Mouse (Mus musculus) embryo, embryonic 11.5 days (tissue): Measurements from ENCODE around the gene Dcaf5.

ENCODE experiments used
- DNase-seq: peaks from one replicate; pipeline ENCODE4 v3.0.0-alpha.2; 2012; ENCODE audit warnings: low read depth, low spot score

Dcaf5 gene

DNA sequence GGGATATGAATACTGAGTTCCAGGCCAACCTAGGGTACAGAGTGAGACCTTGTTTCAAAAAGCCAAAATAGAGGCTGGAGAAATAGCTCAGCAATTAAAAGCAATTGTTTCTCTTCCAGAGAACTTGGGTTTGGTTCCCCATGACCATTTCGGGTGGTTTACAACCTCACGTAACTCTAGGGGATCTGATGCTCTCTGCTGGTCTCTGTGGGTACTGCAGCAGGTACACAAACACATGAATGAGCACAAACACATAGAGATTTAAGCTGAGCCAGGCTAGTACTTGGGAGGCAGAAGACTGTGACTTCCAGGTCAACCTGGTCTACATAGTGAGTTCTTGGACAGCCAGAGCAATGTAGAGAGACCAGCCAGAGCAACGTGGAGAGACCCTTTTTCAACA lies 28.6 kb downstream of the Dcaf5 start:
- DNase-seq: peak; percentile 27

DNA sequence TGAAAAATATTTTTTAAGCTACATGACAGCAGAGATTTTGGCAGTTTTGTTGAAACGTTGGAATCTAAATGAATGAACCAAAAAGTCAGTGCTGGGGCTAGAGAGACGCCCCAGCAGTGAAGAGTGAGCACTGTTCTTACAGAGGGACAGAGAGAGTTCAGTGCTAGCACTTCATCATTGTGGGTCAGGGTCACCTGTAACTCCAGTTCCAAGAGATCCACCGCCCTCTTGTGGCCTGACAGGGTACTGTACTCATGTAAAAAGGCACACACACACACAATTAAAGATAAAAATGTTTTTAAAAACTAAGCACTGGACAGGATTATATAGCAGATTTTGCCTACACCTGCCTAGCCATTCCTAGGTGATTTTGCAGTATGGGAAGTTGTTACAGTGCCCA lies 29.8 kb downstream of the Dcaf5 start:
- peak; percentile 14 for DNase-seq

DNA sequence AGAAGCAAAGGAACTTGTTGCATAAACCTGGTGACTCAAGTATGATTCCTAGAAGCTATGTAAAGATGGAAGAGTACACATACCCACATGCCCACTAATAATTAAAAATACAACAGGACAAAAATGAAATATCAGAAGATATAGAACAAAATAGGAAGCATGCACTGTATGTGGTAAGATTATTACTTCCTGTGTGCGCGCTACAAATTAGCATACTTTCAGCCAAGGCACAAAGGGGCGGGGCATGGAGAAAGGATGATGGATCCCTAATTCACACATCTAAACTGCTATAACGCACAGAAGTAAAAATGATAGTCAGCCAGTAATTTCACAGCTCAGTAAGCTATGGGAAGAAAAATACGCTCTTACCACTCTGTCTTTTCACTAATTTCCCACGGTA lies 32.3 kb downstream of the Dcaf5 start:
- DNase-seq: no peak

DNA sequence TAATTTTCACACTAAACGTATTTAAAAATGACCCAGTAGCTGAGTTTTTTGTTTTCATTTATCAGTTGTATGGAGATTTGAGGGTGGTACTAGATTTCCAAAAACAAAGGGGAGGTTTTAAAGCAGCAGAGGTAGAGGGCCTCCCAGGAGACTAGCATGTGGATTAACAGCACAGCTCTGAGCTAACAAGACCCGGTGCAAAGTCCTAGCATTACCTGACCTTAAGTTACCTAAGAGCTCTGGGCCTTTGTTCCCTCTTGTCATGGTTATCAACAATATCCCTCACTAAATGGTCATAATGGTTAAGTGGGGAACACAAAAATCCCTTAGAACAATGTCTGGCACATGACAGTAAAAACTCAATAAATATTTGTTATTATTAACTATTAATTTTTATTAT lies 37.3 kb downstream of the Dcaf5 start:
- DNase-seq: no peak

DNA sequence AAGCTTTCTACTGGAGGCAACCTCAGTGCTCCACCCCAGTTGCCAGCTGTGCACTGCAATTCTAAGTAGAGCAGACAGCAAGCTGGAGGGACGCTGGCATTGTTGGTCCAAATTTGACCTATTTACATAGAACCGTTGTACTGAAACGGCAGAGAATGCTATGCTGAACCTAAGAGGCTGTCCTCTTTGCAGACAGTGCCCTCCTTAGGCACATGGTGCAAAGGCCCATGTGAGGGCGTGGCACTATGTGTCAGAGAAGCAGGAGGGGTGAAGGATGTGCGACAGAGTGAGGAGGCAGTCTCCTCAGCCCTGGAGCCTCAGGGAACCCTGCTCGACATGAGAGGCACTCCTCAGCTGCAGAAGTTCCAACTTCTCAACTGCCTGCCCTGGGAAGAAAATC lies 40.0 kb downstream of the Dcaf5 start:
- no peak for DNase-seq

DNA sequence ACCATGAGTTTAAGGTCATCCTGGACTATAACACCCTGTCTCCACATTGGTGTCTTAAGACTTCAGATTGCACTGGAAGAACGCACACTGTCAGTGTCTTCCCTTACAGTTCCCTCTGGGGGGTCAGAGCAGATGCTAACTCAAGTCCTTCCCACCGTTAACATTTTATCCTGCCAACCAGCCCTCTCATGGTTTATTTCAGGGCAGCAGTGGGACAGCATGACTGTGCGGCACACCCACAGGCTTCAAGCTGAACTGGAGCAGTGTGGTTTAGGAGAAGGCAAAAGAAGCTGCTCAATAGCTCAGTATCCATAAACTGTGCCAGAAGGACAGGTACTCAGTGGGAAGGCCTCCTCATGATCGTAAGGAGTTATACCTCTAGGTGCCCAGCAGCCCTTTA lies 41.1 kb downstream of the Dcaf5 start:
- DNase-seq: no peak

DNA sequence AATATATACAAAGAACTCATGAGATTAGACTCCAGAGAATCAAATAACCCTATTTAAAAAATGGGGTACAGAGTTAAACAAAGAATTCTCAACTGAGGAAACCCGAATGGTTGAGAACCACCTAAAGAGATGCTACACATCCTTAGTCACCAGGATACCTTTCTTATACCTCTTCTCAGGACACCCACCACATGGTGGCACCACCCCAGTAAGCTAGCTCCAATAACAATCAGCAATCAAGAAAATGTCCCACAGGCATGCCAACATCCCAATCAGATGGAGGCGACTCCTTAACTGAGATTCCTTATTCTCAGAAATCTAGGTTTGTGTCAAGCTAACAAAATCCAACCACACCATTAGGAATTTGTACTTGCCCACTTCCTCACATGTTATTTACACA lies 42.4 kb downstream of the Dcaf5 start:
- no peak for DNase-seq

DNA sequence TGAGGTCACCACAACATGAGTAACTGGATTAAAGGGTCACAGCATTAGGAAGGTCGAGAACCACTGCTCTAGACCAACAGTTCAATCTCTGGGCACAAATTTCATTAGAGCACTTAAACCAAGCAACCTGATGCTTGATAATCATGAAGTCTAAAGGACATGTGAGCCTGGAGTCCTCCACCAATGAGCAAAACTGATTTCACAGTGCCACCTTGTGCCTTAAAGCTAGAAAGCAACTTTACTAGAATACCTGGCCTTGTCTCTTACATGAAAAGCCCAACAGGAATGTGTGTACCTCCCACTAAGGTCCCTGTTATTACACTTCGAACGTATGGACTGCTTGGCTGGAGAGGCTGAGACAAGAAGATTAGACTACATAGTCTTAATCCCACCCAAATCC lies 47.0 kb downstream of the Dcaf5 start:
- no peak for DNase-seq

DNA sequence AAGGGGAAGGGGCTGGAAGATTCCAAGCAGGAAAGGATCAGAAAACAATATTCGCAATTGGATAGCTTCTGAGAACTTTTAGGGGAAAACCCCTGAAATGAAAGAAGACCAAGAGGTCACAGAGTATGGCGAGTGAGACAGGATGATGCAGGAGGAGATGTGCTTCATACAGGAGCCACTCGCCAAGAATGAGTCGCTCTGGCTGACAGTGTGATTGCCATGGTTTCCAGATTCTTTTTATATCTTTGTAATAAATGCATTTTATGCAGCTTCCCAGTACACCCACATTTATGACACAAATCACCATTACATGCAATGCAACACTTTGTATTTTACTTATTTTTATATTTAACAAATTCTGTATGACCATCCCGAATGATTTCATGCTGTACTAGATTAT lies 49.1 kb downstream of the Dcaf5 start:
- no peak for DNase-seq

DNA sequence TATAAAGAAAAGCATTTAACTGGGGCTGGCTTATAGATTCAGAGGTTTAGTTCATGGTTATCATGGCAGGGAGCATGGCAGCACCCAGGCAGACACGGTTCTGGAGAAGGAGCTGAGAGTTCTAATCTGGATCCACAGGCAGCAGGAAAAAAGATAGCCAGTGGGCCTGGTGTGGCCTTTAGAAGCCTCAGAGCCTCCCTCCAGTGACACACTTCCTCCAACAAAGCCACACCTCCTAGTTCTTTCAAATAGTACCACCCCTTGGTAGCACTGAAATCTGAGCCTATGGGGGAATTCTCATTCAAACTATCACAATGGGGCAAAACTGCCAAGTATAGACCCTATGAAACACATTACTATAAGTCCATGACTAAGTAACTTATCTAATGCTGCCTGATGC lies 51.0 kb downstream of the Dcaf5 start:
- no peak for DNase-seq

DNA sequence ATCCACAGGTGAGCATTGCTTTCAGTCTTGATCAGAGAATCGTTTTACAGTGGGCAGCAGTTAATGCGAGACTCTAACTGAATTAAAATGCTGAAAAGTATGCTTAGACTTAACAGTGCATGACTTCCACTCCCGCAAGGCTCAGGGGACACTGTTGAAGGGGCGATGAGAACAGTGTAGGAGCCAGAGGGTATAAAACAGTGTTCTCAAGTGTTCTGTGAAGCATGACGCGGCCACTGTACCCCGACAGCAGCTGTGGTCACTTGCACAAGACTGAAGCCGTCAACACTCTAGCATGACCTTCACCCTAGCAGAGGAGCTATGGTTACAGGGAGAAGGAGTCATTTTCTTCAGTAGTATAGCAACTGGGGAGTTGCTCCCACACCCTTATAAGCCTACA lies 52.9 kb downstream of the Dcaf5 start:
- no peak for DNase-seq

DNA sequence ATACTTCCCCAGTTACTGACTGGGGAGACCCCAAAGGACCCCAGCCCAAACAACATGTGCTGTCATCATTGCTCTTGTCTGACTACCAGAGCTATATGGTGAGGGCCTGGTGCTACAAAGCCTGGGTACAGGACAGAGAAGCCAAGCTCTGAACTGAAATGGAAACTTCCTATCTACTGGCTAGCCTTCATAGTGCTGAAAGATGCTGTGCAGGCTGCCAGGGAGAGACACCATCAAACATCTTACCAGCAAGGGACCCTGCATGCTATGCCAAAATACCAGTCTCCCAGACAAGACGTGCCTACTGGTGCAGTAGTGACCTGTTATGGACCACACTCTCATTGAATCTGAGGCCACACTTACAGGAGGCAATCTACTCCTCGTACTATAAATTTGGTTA lies 53.6 kb downstream of the Dcaf5 start:
- no peak for DNase-seq

DNA sequence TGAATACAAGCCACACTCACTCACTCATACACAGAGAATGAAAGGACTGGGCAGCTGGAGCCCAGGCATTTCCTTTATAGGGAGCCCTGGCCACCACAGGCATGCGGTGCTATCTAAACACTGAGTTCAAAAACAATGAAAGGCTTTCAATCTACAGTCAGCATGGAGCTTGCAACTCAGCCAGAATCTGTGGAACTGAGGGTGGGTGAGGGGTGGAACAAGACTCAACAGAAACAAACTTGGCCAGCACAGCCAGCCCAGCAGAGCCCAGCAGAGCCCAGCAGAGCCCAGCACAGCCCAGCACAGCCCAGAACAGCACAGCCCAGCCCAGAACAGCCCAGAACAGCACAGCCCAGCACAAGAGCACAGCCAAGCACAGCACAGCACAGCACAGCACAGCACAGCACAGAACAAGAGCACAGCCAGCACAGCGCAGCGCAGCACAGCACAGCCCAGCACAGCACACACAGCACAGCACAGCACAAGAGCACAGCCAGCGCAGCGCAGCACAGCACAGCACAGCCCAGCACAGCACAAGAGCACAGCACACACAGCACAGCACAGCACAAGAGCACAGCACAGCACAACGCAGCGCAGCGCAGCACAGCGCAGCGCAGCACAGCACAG lies 56.5 kb downstream of the Dcaf5 start:
- DNase-seq: no peak

DNA sequence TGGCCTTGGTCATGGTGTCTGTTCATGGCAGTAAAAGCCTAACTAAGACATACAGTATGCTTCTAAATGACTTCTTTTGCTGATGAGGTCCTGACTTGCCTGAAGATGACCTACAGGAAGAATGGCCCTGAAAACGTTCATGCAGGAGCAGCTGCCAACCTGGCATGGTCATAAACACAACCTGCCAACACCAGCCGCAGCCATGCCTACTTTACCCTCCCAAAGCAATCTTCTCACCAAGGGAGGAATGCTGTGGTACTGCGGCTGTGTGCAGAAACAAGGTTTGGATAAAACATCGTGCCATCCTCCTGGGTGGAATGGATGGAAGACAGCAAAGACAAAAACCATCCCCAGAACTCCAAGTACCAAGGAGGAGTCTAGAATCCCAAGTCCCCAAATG lies 57.0 kb downstream of the Dcaf5 start:
- DNase-seq: no peak

DNA sequence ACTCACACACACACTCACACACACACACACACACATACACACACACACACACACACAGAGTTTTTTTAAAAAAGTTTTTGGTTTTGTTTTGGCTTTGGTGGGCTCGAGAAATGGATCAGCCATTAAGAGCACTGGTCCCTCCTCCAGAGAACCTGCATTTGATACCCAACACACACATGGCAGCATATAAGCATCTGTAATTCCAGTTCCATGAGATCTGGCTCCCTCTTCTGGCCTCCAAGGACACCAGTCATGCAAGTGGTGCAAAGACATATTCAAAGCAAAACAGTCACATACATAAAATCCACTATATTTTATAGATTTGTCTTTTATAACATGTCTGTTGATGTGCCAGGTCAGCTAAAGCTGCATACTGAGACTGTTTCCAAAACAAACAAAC lies 58.8 kb downstream of the Dcaf5 start:
- DNase-seq: peak; percentile 35

DNA sequence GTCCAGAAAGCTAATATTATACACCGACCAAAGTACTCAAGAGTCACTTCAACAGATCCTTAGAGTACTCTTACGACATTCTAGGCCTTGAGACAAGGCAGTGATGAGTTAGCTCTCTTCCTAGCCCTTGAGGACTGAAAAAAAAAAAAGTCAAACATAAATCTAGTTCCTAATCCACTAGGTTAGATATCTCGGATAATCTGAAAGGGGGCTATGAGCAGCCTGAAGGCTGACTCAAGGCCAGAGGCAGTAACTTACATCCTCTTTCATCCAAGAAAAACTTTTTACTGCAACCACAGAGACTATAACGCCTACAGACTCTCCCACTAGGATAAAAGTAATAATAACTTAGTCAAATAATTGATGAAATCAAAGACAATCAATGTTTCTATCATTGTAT lies 60.7 kb downstream of the Dcaf5 start:
- DNase-seq: no peak

DNA sequence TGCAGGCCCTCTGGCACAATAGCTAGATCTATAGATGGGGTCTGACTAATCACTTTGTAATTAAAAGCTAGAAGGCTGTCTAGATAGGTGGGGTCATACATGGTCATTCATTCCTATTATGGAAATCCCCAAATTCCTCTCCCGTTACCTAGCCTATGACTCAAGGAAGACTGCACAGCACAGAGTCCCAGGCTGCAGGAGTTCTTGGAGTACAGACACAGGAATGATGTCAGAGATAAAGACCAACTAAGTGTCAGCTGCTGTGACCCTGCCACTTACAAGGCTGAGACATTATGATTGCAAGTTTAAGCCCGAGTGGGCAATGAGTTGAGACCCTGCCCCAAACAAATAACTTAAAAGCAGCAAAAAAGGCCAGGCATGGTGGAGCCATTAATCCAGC lies 61.7 kb downstream of the Dcaf5 start:
- DNase-seq: no peak

DNA sequence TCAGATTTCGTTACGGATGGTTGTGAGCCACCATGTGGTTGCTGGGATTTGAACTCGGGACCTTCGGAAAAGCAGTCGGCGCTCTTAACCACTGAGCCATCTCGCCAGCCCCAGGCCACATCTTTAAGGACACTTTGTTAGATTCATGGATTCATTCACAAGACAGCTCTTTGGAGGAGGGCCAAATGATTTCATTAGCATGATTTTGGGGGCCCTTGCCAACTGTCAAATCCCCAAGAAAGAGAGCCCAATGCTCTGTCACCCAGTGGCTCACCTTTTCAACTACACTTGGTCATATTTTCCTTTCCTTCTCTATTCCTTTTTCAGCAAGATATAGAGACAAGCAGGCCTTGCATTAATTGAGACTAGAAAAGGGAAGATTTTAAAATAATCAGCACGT lies 63.5 kb downstream of the Dcaf5 start:
- DNase-seq: no peak

DNA sequence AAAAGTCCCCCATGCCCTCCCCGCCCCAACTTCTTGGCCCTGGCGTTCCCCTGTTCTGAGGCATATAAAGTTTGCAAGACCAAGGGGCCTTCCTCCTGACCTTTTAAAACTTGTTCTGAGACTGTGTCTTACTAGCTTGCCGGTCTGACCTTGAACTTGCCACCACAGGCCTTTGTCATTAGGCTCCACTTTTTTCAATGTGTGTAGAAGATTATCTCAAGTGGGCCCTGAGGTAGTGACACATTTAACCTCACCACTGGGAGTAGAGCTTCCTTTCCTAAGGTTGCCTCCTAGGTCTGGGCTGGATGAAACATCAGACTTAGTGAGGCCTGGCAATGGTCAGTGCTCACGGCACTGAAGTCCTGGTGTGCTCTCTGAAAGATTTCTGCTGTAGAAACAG lies 69.2 kb downstream of the Dcaf5 start:
- DNase-seq: no peak

DNA sequence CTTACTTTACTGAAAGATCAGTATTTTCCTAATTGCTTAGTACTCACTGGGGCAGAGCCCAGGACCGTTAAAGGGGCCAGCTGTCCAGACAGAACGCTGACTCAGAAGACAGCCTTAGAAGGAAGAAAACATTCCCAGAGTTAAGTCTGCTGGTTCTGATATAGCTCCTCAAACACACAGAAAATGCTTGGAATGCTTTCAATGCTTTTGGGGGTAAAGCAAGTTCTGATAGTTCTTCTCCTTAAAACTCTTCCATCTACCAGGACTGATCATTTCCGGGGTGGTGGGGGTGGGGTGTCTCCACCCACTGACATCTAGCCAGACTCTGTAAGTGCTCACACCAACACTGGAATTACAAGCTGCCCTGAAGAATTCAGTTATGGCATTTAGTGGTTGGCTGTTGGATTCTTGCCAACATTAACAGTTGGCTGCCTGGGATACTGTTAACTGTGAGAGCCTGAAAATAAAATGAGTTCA lies 70.4 kb downstream of the Dcaf5 start:
- no peak for DNase-seq

DNA sequence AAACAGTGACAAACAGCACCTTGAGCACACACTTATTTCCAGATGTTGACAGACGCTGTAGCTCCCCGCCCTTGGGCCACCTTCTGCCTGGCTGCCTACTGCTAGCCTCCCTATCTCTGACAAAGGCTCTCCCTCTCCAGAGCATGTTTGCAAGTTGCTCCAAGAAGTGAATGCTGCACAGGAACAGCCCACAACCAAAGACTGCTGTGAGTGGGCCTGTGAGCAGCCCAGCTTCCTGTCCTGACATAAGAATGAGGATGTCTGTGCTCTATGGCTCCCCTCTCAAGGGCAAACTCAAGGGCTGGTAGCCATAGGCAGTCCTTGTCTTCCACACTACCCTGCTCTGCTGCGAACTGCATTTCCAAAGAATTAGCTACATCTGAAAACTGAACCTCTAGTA lies 71.1 kb downstream of the Dcaf5 start:
- DNase-seq: no peak

DNA sequence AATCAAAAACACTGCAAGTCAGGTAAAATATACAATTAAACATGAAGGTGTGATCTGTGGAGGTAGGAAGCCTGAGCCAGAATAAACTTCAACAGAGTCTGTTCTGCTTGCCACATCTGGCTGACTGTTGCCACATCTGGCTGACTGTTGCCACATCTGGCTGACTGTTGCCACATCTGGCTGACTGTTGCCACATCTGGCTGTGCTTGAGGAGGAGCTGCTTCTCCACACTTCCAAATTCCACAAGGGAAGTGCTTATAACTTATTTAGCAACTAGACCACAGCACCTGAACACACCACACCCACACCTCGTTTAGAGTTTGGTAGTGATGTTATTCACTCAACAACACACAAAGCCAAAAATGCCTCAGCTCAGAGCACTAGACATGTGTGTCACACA lies 74.7 kb downstream of the Dcaf5 start:
- DNase-seq: no peak

DNA sequence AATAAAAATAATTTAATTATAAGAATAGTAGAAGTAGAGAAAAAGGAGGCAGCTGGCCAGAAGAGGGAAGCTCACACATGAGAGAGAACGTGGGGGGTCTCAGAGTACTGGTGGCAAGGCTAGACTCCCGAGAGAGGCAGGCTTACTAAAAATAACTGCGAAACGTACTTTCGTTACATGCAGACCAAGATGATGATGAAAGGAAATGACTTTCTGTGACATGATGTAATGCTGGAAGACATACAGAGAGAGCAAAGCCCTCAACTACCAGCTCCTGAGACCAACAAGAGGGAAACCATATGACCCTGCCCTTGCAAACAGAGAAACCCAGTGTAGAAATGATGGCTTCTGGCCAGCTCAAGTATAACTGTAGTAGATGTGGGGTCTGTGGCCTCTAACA lies 76.1 kb downstream of the Dcaf5 start:
- DNase-seq: no peak

DNA sequence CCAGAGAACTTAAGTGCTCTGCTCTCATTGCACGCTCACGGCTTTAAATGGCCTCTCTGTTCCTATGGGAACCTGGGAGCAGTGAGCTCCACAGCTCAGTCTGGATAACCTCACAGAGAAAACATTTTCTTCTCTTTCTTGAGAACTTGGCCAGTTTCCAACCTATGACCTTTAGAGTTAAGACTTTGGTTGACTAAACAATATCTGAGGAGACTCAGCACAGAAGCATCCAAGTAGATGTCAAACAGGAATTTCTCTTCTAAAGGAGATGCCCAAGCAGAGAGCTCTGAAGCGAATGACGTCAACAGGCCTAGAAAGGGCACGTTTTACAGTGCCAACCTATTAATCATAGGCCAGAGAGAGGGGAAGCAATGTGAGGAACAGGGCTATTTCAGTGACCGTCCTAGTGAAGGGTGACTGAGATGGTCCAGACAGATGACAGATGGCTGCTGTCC lies 91.6 kb downstream of the Dcaf5 start:
- no peak for DNase-seq
